Mouse (Mus musculus): Measurements from ENCODE around the gene 9830107B12Rik. TPM values are rescaled to one million over a fixed set of nuclear protein-coding genes. Genes with fewer than 3 reads are reported as not detected.
A peak's percentile ranks its signal among the peaks of the same experiment; 100 is the strongest.

Gene 9830107B12Rik
- polyA plus RNA-seq, 1 experiment from 2014 or later, result not detected

- H3K27ac ChIP-seq, result no peak overlapping the region
- H3K4me3 ChIP-seq (replicated peaks; ENCODE audit: low read length), result peak overlapping the region; percentile 19
- under 1% methylated on average over 40 of the region's 41 CpGs for WGBS
- H3K9me3 ChIP-seq (ENCODE audit: control insufficient read depth, low read length), result no peaks in the 10 kb centered on the region
- ATAC-seq (ENCODE audit: low FRiP score) (no peak), DNase-seq (ENCODE audit: low spot score) (peak; percentile 64)
- H3K4me2 ChIP-seq (replicated peaks), result peak overlapping the region; percentile 48
- H3K27me3 ChIP-seq (ENCODE audit: control insufficient read depth, insufficient read depth, low read length), result peaks cover 72% of the 10 kb centered on the region
- H3K9ac ChIP-seq, result no peak overlapping the region
- H3K4me1 ChIP-seq (replicated peaks; ENCODE audit: control insufficient read depth, insufficient read depth, low read length), result peaks cover 16% of the 10 kb centered on the region
- H3K36me3 ChIP-seq (replicated peaks; ENCODE audit: control insufficient read depth, insufficient read depth), result no peaks in the 10 kb centered on the region
These were observed 48.9 kb downstream of the 9830107B12Rik start for GRCm38 (mm10) chr17:48097011-48097742.

- WGBS, result 5% methylated on average over 17 of the region's 17 CpGs
- peak overlapping the region; percentile 19; the same call in 1 of the 2 replicates for H3K4me3 ChIP-seq (replicated peaks; ENCODE audit: low read length)
These were observed 49.7 kb downstream of the 9830107B12Rik start for GRCm38 (mm10) chr17:48096321-48096720.

GRCm38 (mm10) chr17:48095718-48096121, 50.3 kb downstream of the 9830107B12Rik start:
- Histone ChIP-seq H3K9me3 (ENCODE audit: control insufficient read depth, low read length) (no peaks in the 10 kb centered on the region), H3K27me3 (ENCODE audit: control insufficient read depth, insufficient read depth, low read length) (peaks cover 72% of the 10 kb centered on the region), H3K4me1 (replicated peaks; ENCODE audit: control insufficient read depth, insufficient read depth, low read length) (peaks cover 16% of the 10 kb centered on the region), H3K36me3 (replicated peaks; ENCODE audit: control insufficient read depth, insufficient read depth) (no peaks in the 10 kb centered on the region), H3K4me2 (replicated peaks) (peak overlapping the region; percentile 27), H3K4me3 (replicated peaks; ENCODE audit: low read length) (no peak overlapping the region), H3K27ac (no peak overlapping the region), H3K9ac (no peak overlapping the region)
- ATAC-seq (ENCODE audit: low FRiP score), result no peak
- WGBS, result under 1% methylated on average over 26 of the region's 26 CpGs
- no peak for DNase-seq (ENCODE audit: low spot score)

More at GRCm38 (mm10) chr17:48096321-48096720, 49.7 kb downstream of the 9830107B12Rik start:
- Histone ChIP-seq H3K27me3 (ENCODE audit: control insufficient read depth, insufficient read depth, low read length) (peaks cover 72% of the 10 kb centered on the region), H3K27ac (no peak overlapping the region), H3K36me3 (replicated peaks; ENCODE audit: control insufficient read depth, insufficient read depth) (no peaks in the 10 kb centered on the region), H3K4me1 (replicated peaks; ENCODE audit: control insufficient read depth, insufficient read depth, low read length) (peaks cover 16% of the 10 kb centered on the region), H3K9me3 (ENCODE audit: control insufficient read depth, low read length) (no peaks in the 10 kb centered on the region), H3K4me2 (replicated peaks) (no peak overlapping the region), H3K9ac (no peak overlapping the region)
- DNase-seq (ENCODE audit: low spot score), result no peak
- ATAC-seq (ENCODE audit: low FRiP score), result no peak

- H3K27ac ChIP-seq, result no peak overlapping the region
- H3K36me3 ChIP-seq (replicated peaks; ENCODE audit: control insufficient read depth, insufficient read depth), result no peaks in the 10 kb centered on the region
- H3K9me3 ChIP-seq (ENCODE audit: control insufficient read depth, low read length), result no peaks in the 10 kb centered on the region
- H3K4me3 ChIP-seq (replicated peaks; ENCODE audit: low read length), result no peak overlapping the region
- peaks cover 66% of the 10 kb centered on the region for H3K27me3 ChIP-seq (ENCODE audit: control insufficient read depth, insufficient read depth, low read length)
- ATAC-seq (ENCODE audit: low FRiP score) (no peak), DNase-seq (ENCODE audit: low spot score) (no peak)
- WGBS, result 3% methylated on average over 19 of the region's 20 CpGs
- H3K9ac ChIP-seq, result no peak overlapping the region
- peaks cover 21% of the 10 kb centered on the region for H3K4me1 ChIP-seq (replicated peaks; ENCODE audit: control insufficient read depth, insufficient read depth, low read length)
- H3K4me2 ChIP-seq (replicated peaks), result no peak overlapping the region
These were observed 51.0 kb downstream of the 9830107B12Rik start for GRCm38 (mm10) chr17:48094820-48095680.

- DNase-seq (ENCODE audit: low spot score) (no peak), ATAC-seq (ENCODE audit: low FRiP score) (no peak)
- Histone ChIP-seq H3K9ac (no peak overlapping the region), H3K4me1 (replicated peaks; ENCODE audit: control insufficient read depth, insufficient read depth, low read length) (peaks cover 9% of the 10 kb centered on the region), H3K9me3 (ENCODE audit: control insufficient read depth, low read length) (no peaks in the 10 kb centered on the region), H3K27me3 (ENCODE audit: control insufficient read depth, insufficient read depth, low read length) (peaks cover 49% of the 10 kb centered on the region), H3K4me2 (replicated peaks) (no peak overlapping the region), H3K4me3 (replicated peaks; ENCODE audit: low read length) (no peak overlapping the region), H3K27ac (no peak overlapping the region), H3K36me3 (replicated peaks; ENCODE audit: control insufficient read depth, insufficient read depth) (no peaks in the 10 kb centered on the region)
- 77% methylated on average over 5 of the region's 5 CpGs for WGBS
These were observed 52.7 kb downstream of the 9830107B12Rik start for GRCm38 (mm10) chr17:48093286-48093817.

- H3K4me3 ChIP-seq (replicated peaks; ENCODE audit: low read length), result no peak overlapping the region
- WGBS, result 43% methylated on average over 12 of the region's 12 CpGs
- no peaks in the 10 kb centered on the region for H3K9me3 ChIP-seq (ENCODE audit: control insufficient read depth, low read length)
- H3K4me2 ChIP-seq (replicated peaks), result no peak overlapping the region
- H3K4me1 ChIP-seq (replicated peaks; ENCODE audit: control insufficient read depth, insufficient read depth, low read length), result peaks cover 4% of the 10 kb centered on the region; the same call in 1 of the 2 replicates
- peaks cover 21% of the 10 kb centered on the region for H3K27me3 ChIP-seq (ENCODE audit: control insufficient read depth, insufficient read depth, low read length)
- H3K27ac ChIP-seq, result no peak overlapping the region
- DNase-seq (ENCODE audit: low spot score) (no peak), ATAC-seq (ENCODE audit: low FRiP score) (peak; percentile 21; the same call in 1 of the 2 replicates)
- no peak overlapping the region for H3K9ac ChIP-seq
- H3K36me3 ChIP-seq (replicated peaks; ENCODE audit: control insufficient read depth, insufficient read depth), result no peaks in the 10 kb centered on the region
These were observed 55.8 kb downstream of the 9830107B12Rik start for GRCm38 (mm10) chr17:48090305-48090704.

- Histone ChIP-seq H3K36me3 (replicated peaks; ENCODE audit: control insufficient read depth, insufficient read depth) (no peaks in the 10 kb centered on the region), H3K4me1 (replicated peaks; ENCODE audit: control insufficient read depth, insufficient read depth, low read length) (peaks cover 4% of the 10 kb centered on the region; the same call in 1 of the 2 replicates), H3K4me3 (replicated peaks; ENCODE audit: low read length) (no peak overlapping the region), H3K27ac (no peak overlapping the region), H3K27me3 (ENCODE audit: control insufficient read depth, insufficient read depth, low read length) (peaks cover 12% of the 10 kb centered on the region), H3K9ac (no peak overlapping the region), H3K9me3 (ENCODE audit: control insufficient read depth, low read length) (no peaks in the 10 kb centered on the region), H3K4me2 (replicated peaks) (no peak overlapping the region)
- WGBS, result 78% methylated on average over 2 of the region's 2 CpGs
- DNase-seq (ENCODE audit: low spot score) (no peak), ATAC-seq (ENCODE audit: low FRiP score) (no peak)
These were observed 56.6 kb downstream of the 9830107B12Rik start for GRCm38 (mm10) chr17:48089446-48089845.

- Histone ChIP-seq H3K9me3 (ENCODE audit: control insufficient read depth, low read length) (no peaks in the 10 kb centered on the region), H3K4me3 (replicated peaks; ENCODE audit: low read length) (no peak within 1 kb of the TSS), H3K36me3 (replicated peaks; ENCODE audit: control insufficient read depth, insufficient read depth) (no peaks in the 10 kb centered on the region), H3K4me1 (replicated peaks; ENCODE audit: control insufficient read depth, insufficient read depth, low read length) (peaks cover 4% of the 10 kb centered on the region; the same call in 1 of the 2 replicates), H3K4me2 (replicated peaks) (no peak within 1 kb of the TSS), H3K27ac (no peak within 1 kb of the TSS), H3K27me3 (ENCODE audit: control insufficient read depth, insufficient read depth, low read length) (peaks cover 8% of the 10 kb centered on the region), H3K9ac (no peak within 1 kb of the TSS)
- DNase-seq (ENCODE audit: low spot score) (no peak), ATAC-seq (ENCODE audit: low FRiP score) (no peak)
These were observed 57.0 kb downstream of the 9830107B12Rik start, which contains the start of gene 1700067P10Rik for GRCm38 (mm10) chr17:48089019-48089418. 1700067P10Rik (plus strand) TSS chr17:48089319.

GRCm38 (mm10) chr17:48080626-48081025, 65.4 kb downstream of the 9830107B12Rik start:
- 56% methylated on average over 3 of the region's 3 CpGs for WGBS
- H3K9me3 ChIP-seq (ENCODE audit: control insufficient read depth, low read length), result no peaks in the 10 kb centered on the region
- H3K4me1 ChIP-seq (replicated peaks; ENCODE audit: control insufficient read depth, insufficient read depth, low read length), result no peaks in the 10 kb centered on the region
- DNase-seq (ENCODE audit: low spot score) (no peak), ATAC-seq (ENCODE audit: low FRiP score) (no peak)
- no peak overlapping the region for H3K4me2 ChIP-seq (replicated peaks)
- no peak overlapping the region for H3K27ac ChIP-seq
- H3K36me3 ChIP-seq (replicated peaks; ENCODE audit: control insufficient read depth, insufficient read depth), result no peaks in the 10 kb centered on the region
- no peak overlapping the region for H3K9ac ChIP-seq
- H3K4me3 ChIP-seq (replicated peaks; ENCODE audit: low read length), result no peak overlapping the region
- no peaks in the 10 kb centered on the region for H3K27me3 ChIP-seq (ENCODE audit: control insufficient read depth, insufficient read depth, low read length)

All from hindbrain, embryonic 14.5 days (tissue).